Mouse (Mus musculus): ENCODE results near the gene Basp1.

GRCm38 (mm10) chr15:25391210-25391609 is 22.4 kb downstream of the Basp1 start:
- TF ChIP-seq EP300 (IDR thresholded peaks at IDR 0.05; ENCODE audit: low read depth), result no peak
- no peak for TF ChIP-seq CTCF (IDR thresholded peaks at IDR 0.05; ENCODE audit: low read depth)
